Mouse (Mus musculus) embryo, embryonic 11.5 days (tissue): ENCODE data around the gene BC004004.

Experiments used
- DNase-seq: peaks from one replicate; pipeline ENCODE4 v3.0.0-alpha.2; 2012; ENCODE audit warnings: low read depth, low spot score

The BC004004 gene

GRCm38 (mm10) chr17:29321765-29322602 lies 53.4 kb downstream of the BC004004 start:
- DNase-seq: no peak

GRCm38 (mm10) chr17:29322603-29322962 lies 54.0 kb downstream of the BC004004 start:
- no peak for DNase-seq

- DNase-seq: no peak
These were observed 55.0 kb downstream of the BC004004 start for GRCm38 (mm10) chr17:29323625-29324024.

- DNase-seq: no peak
These were observed 57.2 kb downstream of the BC004004 start for GRCm38 (mm10) chr17:29325831-29326230.

- DNase-seq: no peak
These were observed 58.2 kb downstream of the BC004004 start for GRCm38 (mm10) chr17:29326531-29327529.

- DNase-seq: no peak
These were observed 59.1 kb downstream of the BC004004 start for GRCm38 (mm10) chr17:29327691-29328090.

- DNase-seq: no peak
These were observed 61.6 kb downstream of the BC004004 start for GRCm38 (mm10) chr17:29330221-29330620.

GRCm38 (mm10) chr17:29330671-29331410 lies 62.3 kb downstream of the BC004004 start:
- no peak for DNase-seq

- no peak for DNase-seq
These were observed 63.6 kb downstream of the BC004004 start for GRCm38 (mm10) chr17:29332186-29332685.

GRCm38 (mm10) chr17:29336266-29336990 lies 67.8 kb downstream of the BC004004 start:
- no peak for DNase-seq

GRCm38 (mm10) chr17:29337979-29338823 lies 69.6 kb downstream of the BC004004 start:
- no peak for DNase-seq

GRCm38 (mm10) chr17:29339170-29339768 lies 70.7 kb downstream of the BC004004 start:
- DNase-seq: no peak

GRCm38 (mm10) chr17:29340406-29341261 lies 72.0 kb downstream of the BC004004 start:
- DNase-seq: no peak

- no peak for DNase-seq
These were observed 73.0 kb downstream of the BC004004 start for GRCm38 (mm10) chr17:29341591-29342003.

GRCm38 (mm10) chr17:29342010-29342910 lies 73.7 kb downstream of the BC004004 start:
- no peak for DNase-seq

GRCm38 (mm10) chr17:29343241-29343640 lies 74.7 kb downstream of the BC004004 start:
- DNase-seq: no peak

GRCm38 (mm10) chr17:29345272-29345671 lies 76.7 kb downstream of the BC004004 start:
- no peak for DNase-seq
